Mouse (Mus musculus) testis, adult 2 months (tissue): ENCODE data around the gene Daam1.

Source experiments
- CTCF ChIP-seq: fragments of 200-500 bp; IDR thresholded peaks from 2 replicates; pipeline ENCODE4 v1.5.1; 2012; ENCODE audit warnings: low read depth, mild to moderate bottlenecking, inconsistent platforms, low read length, moderate library complexity; ENCODE audit not compliant: control insufficient read depth, insufficient read depth, insufficient replicate concordance
- POLR2A ChIP-seq: fragments of 200-500 bp; IDR thresholded peaks from 2 replicates; pipeline ENCODE4 v1.6.1; 2012; ENCODE audit warnings: low read depth, mild to moderate bottlenecking, inconsistent platforms, low read length, moderate library complexity; ENCODE audit not compliant: control insufficient read depth

DNA sequence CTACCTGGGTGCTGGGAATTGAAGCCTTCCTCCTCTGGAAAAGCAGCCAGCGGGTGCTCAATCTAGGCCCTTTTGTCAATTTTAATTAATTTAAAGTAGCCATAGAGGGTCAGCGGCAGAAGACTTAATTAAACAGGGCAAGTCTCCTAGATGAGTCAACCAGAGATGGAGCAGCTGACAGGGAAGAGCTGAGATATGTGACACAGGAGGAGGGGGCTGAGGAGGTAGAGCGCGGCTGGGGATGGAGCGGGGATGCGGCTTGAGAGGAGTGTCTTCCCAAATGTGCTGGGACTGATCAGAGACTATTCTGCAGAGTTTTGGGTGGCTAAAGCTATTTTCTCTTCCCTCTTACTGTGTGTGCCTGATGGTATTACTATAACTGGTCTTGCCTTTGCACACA is 6.0 kb upstream of the Daam1 start:
- no peak for TF ChIP-seq CTCF
- no peak for TF ChIP-seq POLR2A
